Mouse (Mus musculus) lung, postnatal 0 days (tissue): Measurements from ENCODE around the gene Rinl.

ENCODE experiments used
- CTCF ChIP-seq: IDR thresholded peaks from 2 replicates; pipeline ENCODE4 v1.5.1; 2016; ENCODE audit warnings: antibody characterized with exemption, mild to moderate bottlenecking
- EP300 ChIP-seq: IDR thresholded peaks from 2 replicates; pipeline ENCODE4 v1.6.1; 2016; ENCODE audit warnings: antibody characterized with exemption, mild to moderate bottlenecking, control low read depth

GRCm38 (mm10) chr7:28814306-28815034 lies 25.7 kb downstream of the Rinl start:
- no peak for TF ChIP-seq CTCF
- no peak for TF ChIP-seq EP300
